Mouse (Mus musculus) CH12.LX (cell line): ENCODE results near the gene Ccdc142. TPM values are rescaled to one million over a fixed set of nuclear protein-coding genes. Genes with fewer than 3 reads are reported as not detected.

ENCODE experiments used
- DNase-seq: peaks from one replicate; pipeline ENCODE4 v3.0.0-alpha.2; 2013; ENCODE audit errors: extremely low read depth
- H3K27ac ChIP-seq: 2 replicates; pipeline ENCODE4 v1.5.1; 2012; ENCODE audit warnings: low read depth, mild to moderate bottlenecking, control low read depth, moderate library complexity; ENCODE audit not compliant: insufficient read depth
- H3K27me3 ChIP-seq: replicated peaks from 2 replicates; pipeline ENCODE3; 2012; ENCODE audit warnings: inconsistent platforms
- H3K36me3 ChIP-seq, 2 experiments: replicated peaks in 1 of 2; 2 replicates each; pipeline versions ENCODE3 to v1.6.1; 2012; ENCODE audit warnings: inconsistent platforms in 1 of 2, low read length in 1 of 2, mild to moderate bottlenecking in 1 of 2, mixed read lengths in 1 of 2, moderate library complexity in 1 of 2; ENCODE audit not compliant: control insufficient read depth in 1 of 2, insufficient read depth in 1 of 2
- H3K4me1 ChIP-seq, 2 experiments: 2 replicates each; pipeline ENCODE4 v1.6.1; 2012; ENCODE audit warnings: inconsistent platforms in 1 of 2, moderate library complexity in 1 of 2; ENCODE audit not compliant: insufficient read depth in 2 of 2, control insufficient read depth in 1 of 2
- H3K4me2 ChIP-seq: 2 replicates; pipeline ENCODE4 v1.6.1; 2012; ENCODE audit warnings: low read depth, mild to moderate bottlenecking, control low read depth; ENCODE audit not compliant: poor library complexity, insufficient read depth, severe bottlenecking
- H3K4me3 ChIP-seq, 3 experiments: fragments of 150-350 bp in 1 of 3; sonication (generic) in 1 of 3; replicated peaks in 1 of 3; 2 replicates each; pipeline versions ENCODE3 to v1.5.1; 2011 to 2012; ENCODE audit warnings: low read depth in 2 of 3, low read length in 2 of 3, mild to moderate bottlenecking in 2 of 3, moderate library complexity in 2 of 3, control low read depth in 1 of 3, improper control_type of control experiment in 1 of 3, inconsistent platforms in 1 of 3, mixed read lengths in 1 of 3; ENCODE audit not compliant: poor library complexity in 1 of 3
- H3K79me2 ChIP-seq: replicated peaks from 2 replicates; pipeline ENCODE4 v1.6.1; 2012; ENCODE audit warnings: mild to moderate bottlenecking, moderate library complexity; ENCODE audit not compliant: control insufficient read depth, poor library complexity, insufficient read depth, severe bottlenecking; ENCODE audit errors: extremely low read depth
- H3K9ac ChIP-seq: 2 replicates; pipeline ENCODE4 v1.6.1; 2012; ENCODE audit warnings: low read depth, mild to moderate bottlenecking, control low read depth, moderate library complexity; ENCODE audit not compliant: insufficient read depth
- H3K9me3 ChIP-seq: replicated peaks from 2 replicates; pipeline ENCODE3; 2012; ENCODE audit warnings: low read length, inconsistent platforms, mixed read lengths
- BHLHE40 ChIP-seq: IDR thresholded peaks from 2 replicates; pipeline ENCODE4 v1.6.1; 2011; ENCODE audit warnings: mild to moderate bottlenecking, low read depth, low read length, improper control_type of control experiment
- CHD1 ChIP-seq: IDR thresholded peaks from 2 replicates; pipeline ENCODE4 v1.6.1; 2012; ENCODE audit warnings: low read depth, low read length, improper control_type of control experiment, inconsistent platforms
- CHD2 ChIP-seq: IDR thresholded peaks from 2 replicates; pipeline ENCODE4 v1.6.1; 2011; ENCODE audit warnings: low read length, improper control_type of control experiment
- CTCF ChIP-seq, 2 experiments: IDR thresholded peaks in 1 of 2; conservative IDR thresholded peaks in 1 of 2; 2 replicates each; pipeline ENCODE4 v1.5.1; 2011 to 2012; ENCODE audit warnings: low read depth in 2 of 2, low read length in 2 of 2, improper control_type of control experiment in 1 of 2, inconsistent platforms in 1 of 2, mild to moderate bottlenecking in 1 of 2, moderate library complexity in 1 of 2
- ELF1 ChIP-seq: IDR thresholded peaks from 2 replicates; pipeline ENCODE4 v1.6.1; 2014; ENCODE audit warnings: low read depth, mild to moderate bottlenecking, inconsistent platforms, low read length, improper control_type of control experiment
- ETS1 ChIP-seq: conservative IDR thresholded peaks from 2 replicates; pipeline ENCODE4 v1.6.1; 2012; ENCODE audit warnings: low read depth, mild to moderate bottlenecking, inconsistent platforms, low read length, improper control_type of control experiment, moderate library complexity
- GABPA ChIP-seq: IDR thresholded peaks from 2 replicates; pipeline ENCODE4 v1.6.1; 2012; ENCODE audit warnings: low read depth, low read length, improper control_type of control experiment, inconsistent platforms; ENCODE audit not compliant: insufficient replicate concordance
- JUN ChIP-seq: IDR thresholded peaks from 2 replicates; pipeline ENCODE4 v1.6.1; 2011; ENCODE audit warnings: low read depth, mild to moderate bottlenecking, low read length, improper control_type of control experiment, moderate library complexity; ENCODE audit not compliant: insufficient read depth
- KAT2A ChIP-seq: IDR thresholded peaks from 2 replicates; pipeline ENCODE4 v1.6.1; 2012; ENCODE audit warnings: low read length, improper control_type of control experiment, inconsistent platforms; ENCODE audit not compliant: insufficient replicate concordance
- MAFK ChIP-seq: IDR thresholded peaks from 2 replicates; pipeline ENCODE4 v1.6.1; 2011; ENCODE audit warnings: low read length, improper control_type of control experiment; ENCODE audit not compliant: insufficient replicate concordance
- MAX ChIP-seq: IDR thresholded peaks from 2 replicates; pipeline ENCODE4 v1.6.1; 2011; ENCODE audit warnings: low read length, improper control_type of control experiment
- MEF2A ChIP-seq: IDR thresholded peaks from 2 replicates; pipeline ENCODE4 v1.6.1; 2014; ENCODE audit warnings: low read depth, mild to moderate bottlenecking, inconsistent platforms, low read length, improper control_type of control experiment, borderline replicate concordance
- MXI1 ChIP-seq: IDR thresholded peaks from 2 replicates; pipeline ENCODE4 v1.6.1; 2011; ENCODE audit warnings: mild to moderate bottlenecking, low read depth, low read length, improper control_type of control experiment
- MYC ChIP-seq: IDR thresholded peaks from 2 replicates; pipeline ENCODE4 v1.6.1; 2011; ENCODE audit warnings: low read depth, mild to moderate bottlenecking, improper control_type of control experiment, low read length
- NELFE ChIP-seq: IDR thresholded peaks from 2 replicates; pipeline ENCODE4 v1.6.1; 2011; ENCODE audit warnings: low read depth, low read length, improper control_type of control experiment
- PAX5 ChIP-seq: IDR thresholded peaks from 2 replicates; pipeline ENCODE4 v1.6.1; 2012; ENCODE audit warnings: low read length, inconsistent platforms, mixed read lengths
- POLR2A ChIP-seq: IDR thresholded peaks from 2 replicates; pipeline ENCODE4 v1.6.1; 2011; ENCODE audit warnings: low read depth, mild to moderate bottlenecking, improper control_type of control experiment, low read length
- POLR2AphosphoS2 ChIP-seq: IDR thresholded peaks from 2 replicates; pipeline ENCODE4 v1.6.1; 2011; ENCODE audit warnings: low read depth, low read length, improper control_type of control experiment
- RAD21 ChIP-seq: IDR thresholded peaks from 2 replicates; pipeline ENCODE4 v1.6.1; 2011; ENCODE audit warnings: low read depth, mild to moderate bottlenecking, low read length, improper control_type of control experiment, moderate library complexity
- RCOR1 ChIP-seq: conservative IDR thresholded peaks from 2 replicates; pipeline ENCODE4 v1.6.1; 2012; ENCODE audit warnings: low read depth, mild to moderate bottlenecking, inconsistent platforms, low read length, improper control_type of control experiment
- SIN3A ChIP-seq: IDR thresholded peaks from 2 replicates; pipeline ENCODE4 v1.6.1; 2012; ENCODE audit warnings: low read length, improper control_type of control experiment, inconsistent platforms
- SMC3 ChIP-seq: IDR thresholded peaks from 2 replicates; pipeline ENCODE4 v1.6.1; 2011; ENCODE audit warnings: low read depth, low read length, improper control_type of control experiment
- TCF12 ChIP-seq: IDR thresholded peaks from 2 replicates; pipeline ENCODE4 v1.6.1; 2014; ENCODE audit warnings: low read depth, mild to moderate bottlenecking, inconsistent platforms, low read length, improper control_type of control experiment
- UBTF ChIP-seq: IDR thresholded peaks from 2 replicates; pipeline ENCODE4 v1.6.1; 2012; ENCODE audit warnings: low read depth, mild to moderate bottlenecking, inconsistent platforms, low read length, improper control_type of control experiment, moderate library complexity
- USF1 ChIP-seq: IDR thresholded peaks from 2 replicates; pipeline ENCODE4 v1.6.1; 2014; ENCODE audit warnings: low read depth, mild to moderate bottlenecking, inconsistent platforms, low read length, improper control_type of control experiment
- USF2 ChIP-seq: conservative IDR thresholded peaks from 2 replicates; pipeline ENCODE4 v1.6.1; 2011; ENCODE audit warnings: low read depth, low read length, improper control_type of control experiment
- ZNF384 ChIP-seq: IDR thresholded peaks from 2 replicates; pipeline ENCODE4 v1.6.1; 2012; ENCODE audit warnings: low read depth, low read length, improper control_type of control experiment, inconsistent platforms
- dilution Hi-C: fragments of 300-500 bp; cut with MboI; formaldehyde crosslinking; loops from 2 replicates; pipeline ENCODE4 v1.14.3; 2020; ENCODE audit warnings: low sequenced_read_pairs; ENCODE audit not compliant: extremely low pct_unique_long_range_greater_than_20kb, extremely low pct_ligation_motif_present
- in situ Hi-C: fragments of 300-500 bp; cut with MboI; formaldehyde crosslinking; loops from 3 replicates; pipeline ENCODE4 v1.14.3; 2019; ENCODE audit warnings: low sequenced_read_pairs, low pct_ligation_motif_present, low pct_unique_long_range_greater_than_20kb, mixed read lengths
- polyA plus RNA-seq: library from polyadenylated mRNA; unstranded; fragments of >175 nt; gene quantifications from 2 replicates; pipeline ENCODE4 v1.2.1, GENCODE M21; 2012; ENCODE audit warnings: low read depth; ENCODE audit not compliant: insufficient read length
- total RNA-seq, 2 experiments: library from RNA; depleted of rRNA; stranded (reverse); fragments of 300-350 nt in 1 of 2; fragments of >200 nt in 1 of 2; gene quantifications; 2 replicates each; pipeline ENCODE4 v1.2.3; 2012 to 2014

Gene Ccdc142
- total and polyA plus RNA-seq, 3 experiments, result 0.38 to 3.1 (median 1.7) TPM

DNA sequence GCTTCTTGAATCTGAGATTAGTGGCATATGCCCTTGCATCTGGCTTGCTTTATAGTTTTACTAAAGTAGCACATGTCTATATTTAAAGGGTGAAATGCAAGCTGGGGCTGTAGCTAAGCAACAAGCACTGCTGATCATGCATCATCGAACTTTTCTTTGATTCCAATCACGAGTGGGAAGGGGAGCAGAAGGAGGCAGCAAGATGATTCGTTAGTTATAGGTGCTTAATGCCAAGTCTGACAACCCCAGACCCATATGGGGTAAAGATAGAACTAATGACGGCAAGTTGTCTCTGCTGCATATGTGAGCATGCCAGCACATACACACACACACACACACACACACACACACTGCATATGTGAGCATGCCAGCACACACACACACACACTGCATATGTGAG, 2.8 kb downstream of the Ccdc142 start:
- no peaks in the 10 kb centered on the region for H3K79me2 ChIP-seq
- no peaks in the 10 kb centered on the region for H3K9me3 ChIP-seq
- H3K9ac ChIP-seq, result no peak overlapping the region
- no peaks in the 10 kb centered on the region for H3K27me3 ChIP-seq
- peaks cover 6 to 42% of the 10 kb centered on the region in 2 experiments for H3K36me3 ChIP-seq
- H3K4me1 ChIP-seq, result peaks cover 13 to 35% of the 10 kb centered on the region in 2 experiments
- H3K4me3 ChIP-seq, result no peak overlapping the region
- no peak overlapping the region for H3K27ac ChIP-seq
- TF ChIP-seq MAFK (no peak), USF1 (no peak), RCOR1 (no peak), ZNF384 (no peak), GABPA (no peak), ELF1 (no peak), KAT2A (no peak), CHD2 (no peak), JUN (no peak), NELFE (no peak), MYC (no peak), MEF2A (no peak), UBTF (no peak), MXI1 (no peak)
- in situ Hi-C loops (loop anchor here (5.0 kb wide), 2 partner anchors 107 to 192 kb away; no protein-coding TSS in a partner anchor), dilution Hi-C loops (no loop called here)
- DNase-seq, result no peak
- H3K4me2 ChIP-seq, result no peak overlapping the region

DNA sequence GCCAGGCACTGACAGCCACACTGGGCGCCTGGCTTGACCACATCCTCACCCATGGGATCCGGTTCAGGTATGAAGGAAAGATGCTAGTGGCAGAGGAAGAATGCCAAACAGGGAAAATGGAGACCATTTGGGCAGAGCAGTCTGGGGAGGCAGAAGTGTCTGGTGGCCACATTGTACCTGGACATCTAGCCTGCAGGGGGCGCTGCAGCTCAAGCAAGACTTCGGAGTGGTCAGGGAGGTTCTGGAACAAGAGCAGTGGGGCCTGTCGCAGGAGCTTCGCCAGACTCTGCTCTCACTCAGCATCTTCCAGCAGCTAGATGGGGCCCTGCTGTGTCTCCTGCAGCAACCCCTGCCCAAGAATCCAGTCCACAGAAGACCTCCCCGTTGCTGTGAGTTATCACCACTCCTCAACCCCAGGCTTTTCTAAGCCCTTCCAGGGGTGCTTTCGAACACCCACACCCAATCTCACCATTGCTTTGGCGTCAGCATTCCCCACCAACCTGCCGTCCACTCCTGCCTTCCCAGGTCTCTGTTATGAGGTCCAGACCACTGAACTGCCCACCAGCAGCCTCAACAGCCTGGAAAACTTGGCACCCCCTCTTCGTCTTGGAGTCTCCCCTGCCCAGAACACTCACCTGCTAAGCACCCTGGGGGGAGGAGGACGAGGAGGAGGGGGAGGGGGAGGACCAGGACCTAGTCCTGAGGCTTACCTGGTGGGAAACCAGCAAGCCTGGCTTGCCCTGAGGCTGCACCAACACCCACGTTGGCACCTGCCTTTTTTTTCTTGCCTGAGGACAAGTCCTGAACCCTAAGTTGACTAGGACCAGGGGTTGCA, 6.4 kb downstream of the Ccdc142 start:
- Histone ChIP-seq H3K9me3 (no peaks in the 10 kb centered on the region), H3K36me3 (peaks cover 9 to 63% of the 10 kb centered on the region in 2 experiments), H3K9ac (peak overlapping the region; percentile 77; the same call in 1 of the 2 replicates), H3K27me3 (no peaks in the 10 kb centered on the region), H3K27ac (no peak overlapping the region), H3K4me1 (peaks cover 13 to 39% of the 10 kb centered on the region in 2 experiments), H3K79me2 (peaks cover 14% of the 10 kb centered on the region), H3K4me2 (peak overlapping the region; percentile 59), H3K4me3 (peak overlapping the region; percentile 70 to 100 (median 99))
- dilution Hi-C loops, result no loop called here
- DNase-seq, result peak; percentile 88
- in situ Hi-C loops, result no loop called here
- TF ChIP-seq CTCF (conservative IDR thresholded peaks at IDR 0.05 in 1 of 2, IDR thresholded peaks at IDR 0.05 in 1 of 2; ENCODE audit: low read depth in 2 of 2, low read length in 2 of 2) (peak; percentile 72 to 88), ETS1 (no peak), CHD1 (no peak), GABPA (no peak), ELF1 (no peak), SIN3A (peak; percentile 34; the same call in 1 of the 2 replicates), POLR2A (no peak), KAT2A (no peak), MAX (peak; percentile 60; the same call in 1 of the 2 replicates), BHLHE40 (no peak), USF1 (no peak), PAX5 (no peak), MAFK (no peak), RAD21 (peak; percentile 73), TCF12 (0 out of 2 replicates have a peak, but pooled peaks have one; percentile 11), CHD2 (no peak), SMC3 (peak; percentile 70), USF2 (no peak), JUN (no peak), UBTF (no peak), POLR2AphosphoS2 (no peak), NELFE (0 out of 2 replicates have a peak, but pooled peaks have one; percentile 11)
